Mouse (Mus musculus) midbrain, embryonic 15.5 days (tissue): ENCODE results near the gene Myo1f. TPM values are rescaled to one million over a fixed set of nuclear protein-coding genes. Genes with fewer than 3 reads are reported as not detected.
A peak's percentile ranks its signal among the peaks of the same experiment; 100 is the strongest.

Source experiments
- ATAC-seq: fragments of 200-750 bp; cut with Nextera tagmentation; replicated peaks from 2 replicates; pipeline ENCODE4 v1.8.0; 2017; ENCODE audit warnings: moderate TSS enrichment
- H3K27ac ChIP-seq: fragments of 300-500 bp; sonication (generic); 2 replicates; pipeline ENCODE4 v1.5.1; 2015; ENCODE audit warnings: mild to moderate bottlenecking, inconsistent platforms
- H3K27me3 ChIP-seq: fragments of 300-500 bp; sonication (generic); replicated peaks from 2 replicates; pipeline ENCODE4 v1.6.1; 2015; ENCODE audit warnings: inconsistent platforms
- H3K36me3 ChIP-seq: fragments of 300-500 bp; sonication (generic); replicated peaks from 2 replicates; pipeline ENCODE4 v1.6.1; 2015; ENCODE audit warnings: inconsistent platforms
- H3K4me1 ChIP-seq: fragments of 300-500 bp; sonication (generic); 2 replicates; pipeline ENCODE4 v1.6.1; 2015; ENCODE audit warnings: inconsistent platforms
- H3K4me2 ChIP-seq: fragments of 300-500 bp; sonication (generic); 2 replicates; pipeline ENCODE4 v1.6.1; 2015; ENCODE audit warnings: inconsistent platforms, mild to moderate bottlenecking, moderate library complexity
- H3K4me3 ChIP-seq: fragments of 300-500 bp; sonication (generic); 2 replicates; pipeline ENCODE4 v1.5.1; 2015; ENCODE audit warnings: mild to moderate bottlenecking, inconsistent platforms
- H3K9ac ChIP-seq: fragments of 300-500 bp; sonication (generic); 2 replicates; pipeline ENCODE4 v1.6.1; 2015; ENCODE audit warnings: mild to moderate bottlenecking, inconsistent platforms
- H3K9me3 ChIP-seq: fragments of 300-500 bp; sonication (generic); 2 replicates; pipeline ENCODE4 v1.6.1; 2016; ENCODE audit warnings: inconsistent platforms
- WGBS: fragments of 180-500 bp; shearing (Covaris S2); methylation state at CpG from one replicate; pipeline ENCODE4 v1.1.7; 2015; ENCODE audit warnings: mixed read lengths; 5-methylcytosine and 5-hydroxymethylcytosine counted together
- polyA plus RNA-seq: library from polyadenylated mRNA; unstranded; fragments of >200 nt; fragmentation: Nextera tagmentation; extraction: Ambion mirVana; gene quantifications from 2 replicates; pipeline ENCODE4 v1.2.1, GENCODE M21; 2015

Gene Myo1f
- polyA plus RNA-seq, 1 experiment from 2014 or later = 1.5 TPM

- Histone ChIP-seq H3K4me1 (peaks cover 30% of the 10 kb centered on the region), H3K9me3 (no peaks in the 10 kb centered on the region), H3K27me3 (no peaks in the 10 kb centered on the region), H3K4me2 (no peak overlapping the region), H3K36me3 (no peaks in the 10 kb centered on the region), H3K27ac (no peak overlapping the region), H3K9ac (no peak overlapping the region), H3K4me3 (no peak overlapping the region)
- no peak for ATAC-seq
- 80% methylated on average over 5 of the region's 5 CpGs for WGBS
Observed at GRCm38 (mm10) chr17:33631796-33632195, 76.3 kb downstream of the Myo1f start.

DNA sequence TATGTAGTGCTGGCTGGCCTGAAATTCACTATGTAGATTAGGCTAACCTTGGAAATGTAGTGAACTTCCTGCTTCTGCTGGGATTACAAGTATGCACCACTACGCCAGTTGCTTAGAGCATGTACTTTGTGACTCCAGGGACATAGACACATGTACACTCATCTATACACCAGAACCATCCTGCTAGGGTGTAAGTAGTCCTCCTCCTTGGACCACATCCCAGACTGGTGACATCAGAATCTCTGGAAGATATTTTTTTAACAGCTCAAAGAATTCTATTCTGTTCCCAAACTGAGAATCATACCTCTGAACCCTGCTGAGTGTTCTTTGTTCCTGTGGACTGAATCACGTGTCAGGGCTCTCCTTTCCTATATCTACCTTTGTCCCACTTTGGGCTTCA, 81.5 kb downstream of the Myo1f start:
- Histone ChIP-seq H3K27ac (no peak overlapping the region), H3K36me3 (0 out of 2 replicates have a peak, but pooled peaks cover 4% of the 10 kb centered on the region), H3K4me2 (no peak overlapping the region), H3K27me3 (no peaks in the 10 kb centered on the region), H3K9me3 (no peaks in the 10 kb centered on the region), H3K9ac (no peak overlapping the region), H3K4me1 (no peaks in the 10 kb centered on the region), H3K4me3 (no peak overlapping the region)
- no peak for ATAC-seq
- 86% methylated on average over 2 of the region's 2 CpGs for WGBS

GRCm38 (mm10) chr17:33637516-33638276, 82.2 kb downstream of the Myo1f start, which contains the start of gene Pram1:
TSS of gene Pram1 (plus strand) at chr17:33638056.
- H3K27ac ChIP-seq = no peak within 1 kb of the TSS
- ATAC-seq = no peak
- no peaks in the 10 kb centered on the region for H3K4me1 ChIP-seq
- no peak within 1 kb of the TSS for H3K4me3 ChIP-seq
- no peaks in the 10 kb centered on the region for H3K9me3 ChIP-seq
- no peak within 1 kb of the TSS for H3K4me2 ChIP-seq
- 89% methylated on average over 4 of the region's 4 CpGs for WGBS
- 0 out of 2 replicates have a peak, but pooled peaks cover 10% of the 10 kb centered on the region for H3K36me3 ChIP-seq
- H3K9ac ChIP-seq = no peak within 1 kb of the TSS
- no peaks in the 10 kb centered on the region for H3K27me3 ChIP-seq

DNA sequence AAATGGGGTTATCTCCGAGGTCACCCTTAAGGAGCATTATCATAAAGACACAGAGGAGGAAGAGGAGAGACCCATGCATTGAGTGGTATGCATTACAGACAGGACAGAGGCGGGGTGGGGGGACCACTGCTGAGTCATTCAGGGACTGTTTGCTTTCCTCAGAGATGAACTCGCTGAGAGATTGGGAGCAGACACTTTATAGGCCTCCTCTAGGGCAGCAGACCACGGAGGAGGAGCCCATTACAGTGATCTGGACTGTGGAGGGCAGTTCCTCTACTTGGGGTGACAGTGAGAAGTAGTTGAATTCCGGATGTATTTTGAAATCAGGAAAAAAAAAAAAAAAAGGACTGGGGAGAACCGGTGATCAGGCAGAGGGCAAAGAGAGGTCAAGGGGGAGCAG, 84.2 kb downstream of the Myo1f start:
- no peaks in the 10 kb centered on the region for H3K27me3 ChIP-seq
- no peaks in the 10 kb centered on the region for H3K9me3 ChIP-seq
- WGBS = 74% methylated on average over 6 of the region's 6 CpGs
- no peak overlapping the region for H3K27ac ChIP-seq
- no peak overlapping the region for H3K4me2 ChIP-seq
- no peak overlapping the region for H3K4me3 ChIP-seq
- H3K4me1 ChIP-seq = no peaks in the 10 kb centered on the region
- ATAC-seq = no peak
- H3K9ac ChIP-seq = no peak overlapping the region
- H3K36me3 ChIP-seq = peaks cover 21% of the 10 kb centered on the region; the same call in 1 of the 2 replicates

GRCm38 (mm10) chr17:33644068-33644467, 88.6 kb downstream of the Myo1f start:
- no peak for ATAC-seq

DNA sequence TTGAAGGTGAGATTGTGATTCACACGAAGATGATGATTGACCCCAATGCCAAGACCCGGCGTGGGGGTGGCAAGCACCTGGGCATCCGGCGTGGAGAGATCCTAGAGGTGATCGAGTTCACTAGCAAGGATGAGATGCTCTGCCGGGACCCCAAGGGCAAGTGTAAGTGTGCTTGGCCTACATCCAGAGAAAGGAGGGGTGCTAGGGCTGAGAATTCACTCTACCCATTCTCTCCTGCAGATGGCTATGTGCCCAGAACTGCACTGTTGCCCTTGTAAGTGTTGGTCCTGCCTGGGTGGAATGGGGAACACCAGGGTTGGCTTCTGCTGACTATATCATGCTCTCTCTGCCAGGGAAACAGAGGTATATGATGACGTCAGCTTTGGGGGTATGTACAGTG, 89.6 kb downstream of the Myo1f start:
- Histone ChIP-seq H3K4me2 (no peak overlapping the region), H3K27ac (no peak overlapping the region), H3K36me3 (peaks cover 61% of the 10 kb centered on the region), H3K9ac (no peak overlapping the region), H3K4me3 (no peak overlapping the region), H3K9me3 (no peaks in the 10 kb centered on the region), H3K4me1 (no peaks in the 10 kb centered on the region), H3K27me3 (no peaks in the 10 kb centered on the region)
- 96% methylated on average over 8 of the region's 8 CpGs for WGBS
- ATAC-seq = no peak

More at GRCm38 (mm10) chr17:33644068-33644467, 88.6 kb downstream of the Myo1f start:
- H3K36me3 ChIP-seq = peaks cover 51% of the 10 kb centered on the region; the same call in 1 of the 2 replicates
- 95% methylated on average over 4 of the region's 4 CpGs for WGBS
- H3K4me1 ChIP-seq = no peaks in the 10 kb centered on the region
- H3K4me2 ChIP-seq = no peak overlapping the region
- H3K27ac ChIP-seq = no peak overlapping the region
- H3K4me3 ChIP-seq = no peak overlapping the region
- no peak overlapping the region for H3K9ac ChIP-seq
- H3K9me3 ChIP-seq = no peaks in the 10 kb centered on the region
- no peaks in the 10 kb centered on the region for H3K27me3 ChIP-seq

GRCm38 (mm10) chr17:33649781-33650475, 94.4 kb downstream of the Myo1f start:
- Histone ChIP-seq H3K4me2 (no peak overlapping the region), H3K4me3 (no peak overlapping the region), H3K9me3 (no peaks in the 10 kb centered on the region), H3K27me3 (no peaks in the 10 kb centered on the region), H3K9ac (no peak overlapping the region), H3K27ac (no peak overlapping the region), H3K4me1 (no peaks in the 10 kb centered on the region), H3K36me3 (peaks cover 62% of the 10 kb centered on the region)
- peak; percentile 54; the same call in 1 of the 2 replicates for ATAC-seq
- WGBS = 97% methylated on average over 34 of the region's 34 CpGs

Other genes with a start within 250 kb of the Myo1f start
- gene Zfp81, start 196.8 kb upstream of the Myo1f start, polyA plus RNA-seq = 14.9 and 16.1 TPM in 2 replicates
- 12.2 and 13.5 TPM in 2 replicates for gene Zfp101, start 161.1 kb upstream of the Myo1f start, polyA plus RNA-seq
- gene Actl9, start 122.8 kb upstream of the Myo1f start, polyA plus RNA-seq = not detected in 2 replicates
- gene Adamts10, start 31.5 kb upstream of the Myo1f start, polyA plus RNA-seq = 67.7 and 69.7 TPM in 2 replicates
- gene Zfp414, start 73.4 kb downstream of the Myo1f start, polyA plus RNA-seq = 79.7 and 80.6 TPM in 2 replicates
- 0.59 and 0.83 TPM in 2 replicates for gene Pram1, start 82.3 kb downstream of the Myo1f start, polyA plus RNA-seq
- 197 and 208 TPM in 2 replicates for gene Hnrnpm, start 131.2 kb downstream of the Myo1f start, polyA plus RNA-seq
- gene March2, start 163.0 kb downstream of the Myo1f start, polyA plus RNA-seq = 71.2 and 79.2 TPM in 2 replicates
- 630 and 639 TPM in 2 replicates for gene Rab11b, start 204.8 kb downstream of the Myo1f start, polyA plus RNA-seq
- gene Angptl4, start 226.1 kb downstream of the Myo1f start, polyA plus RNA-seq = 22.6 and 23.3 TPM in 2 replicates